Mouse (Mus musculus): ENCODE data around the gene Dhrs4. TPM values are rescaled to one million over a fixed set of nuclear protein-coding genes. Genes with fewer than 3 reads are reported as not detected.
A peak's percentile ranks its signal among the peaks of the same experiment; 100 is the strongest.

The Dhrs4 gene
- total and polyA plus RNA-seq, 3 experiments: 40.9 to 110 (median 80.6) TPM

DNA sequence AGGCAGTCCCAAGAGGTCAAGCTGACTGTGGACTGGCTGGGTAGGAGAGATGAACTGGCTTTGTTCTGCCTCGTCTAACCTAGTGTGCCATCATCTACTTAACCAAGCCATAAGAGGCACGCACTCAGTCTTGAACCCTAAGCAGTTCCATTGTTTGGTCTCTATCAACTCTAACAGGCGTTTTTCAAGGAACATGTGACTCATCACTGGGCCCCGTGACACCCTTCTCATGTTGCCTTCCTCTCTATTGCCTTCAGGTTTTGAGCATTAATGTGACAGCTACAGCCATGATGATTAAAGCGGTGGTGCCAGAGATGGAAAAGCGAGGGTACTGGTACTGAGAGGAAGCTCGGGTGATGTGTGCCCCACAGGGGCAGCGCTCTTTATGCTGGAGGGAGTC is 8.3 kb downstream of the Dhrs4 start:
- no peak for DNase-seq

- DNase-seq: peak; percentile 78
These were observed 12.0 kb downstream of the Dhrs4 start, which contains the start of gene Carmil3 for GRCm38 (mm10) chr14:55490361-55491201. Gene Carmil3, plus strand, starts transcription at chr14:55490651.

- DNase-seq: peak; percentile 69
These were observed 12.8 kb downstream of the Dhrs4 start for GRCm38 (mm10) chr14:55491291-55491833.

- no peak for DNase-seq
These were observed 13.5 kb downstream of the Dhrs4 start for GRCm38 (mm10) chr14:55492103-55492502.

- DNase-seq: no peak
These were observed 17.1 kb downstream of the Dhrs4 start for GRCm38 (mm10) chr14:55495509-55496240.

- DNase-seq: no peak
These were observed 18.3 kb downstream of the Dhrs4 start for GRCm38 (mm10) chr14:55496761-55497448.

- peak; percentile 88 for DNase-seq
These were observed 18.9 kb downstream of the Dhrs4 start for GRCm38 (mm10) chr14:55497449-55497821.

DNA sequence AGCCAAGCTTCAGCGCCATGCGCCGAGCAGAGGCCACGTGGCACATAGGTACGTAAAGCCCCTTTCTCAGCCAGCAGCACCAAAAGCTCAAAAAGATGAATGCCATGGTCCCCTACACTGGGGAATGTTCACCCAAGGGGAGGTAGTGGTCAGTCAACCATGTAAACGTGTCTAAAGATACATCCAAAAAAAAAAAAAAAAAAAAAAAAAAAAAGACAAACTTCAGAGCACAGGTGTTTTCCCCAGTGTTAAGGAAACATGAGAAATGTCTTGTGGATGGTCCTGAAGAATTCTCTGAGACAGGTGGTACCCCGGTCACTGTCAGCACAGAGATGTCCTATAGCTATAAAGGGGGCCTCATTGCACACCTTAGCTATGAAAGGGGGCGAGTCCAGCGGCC is 27.1 kb downstream of the Dhrs4 start:
- DNase-seq: no peak

DNA sequence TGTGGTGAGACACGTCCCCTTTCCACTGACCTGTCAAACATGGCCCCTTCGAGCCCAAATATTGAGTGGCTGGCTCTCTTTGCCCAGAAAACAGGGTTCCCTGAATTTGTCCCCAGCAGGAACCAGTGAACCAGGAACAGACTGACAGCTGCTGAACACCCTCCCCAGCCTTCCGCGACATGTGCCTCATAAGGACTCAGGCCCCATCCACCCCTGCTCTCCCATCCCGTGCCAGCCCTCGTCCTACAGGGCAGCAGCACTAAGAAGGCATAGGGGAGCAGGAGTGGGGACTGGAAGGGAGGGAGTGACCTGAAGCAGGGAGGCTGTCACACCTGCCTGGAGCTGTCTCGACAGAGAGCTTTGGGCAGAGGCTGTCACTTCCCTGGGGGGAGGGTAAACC is 29.2 kb downstream of the Dhrs4 start:
- no peak for DNase-seq

GRCm38 (mm10) chr14:55509540-55509939 is 31.0 kb downstream of the Dhrs4 start:
- no peak for DNase-seq

- no peak for DNase-seq
These were observed 31.7 kb downstream of the Dhrs4 start, which contains the start of gene Cpne6 for GRCm38 (mm10) chr14:55510125-55510731. Gene Cpne6, plus strand, starts transcription at chr14:55510445.

DNA sequence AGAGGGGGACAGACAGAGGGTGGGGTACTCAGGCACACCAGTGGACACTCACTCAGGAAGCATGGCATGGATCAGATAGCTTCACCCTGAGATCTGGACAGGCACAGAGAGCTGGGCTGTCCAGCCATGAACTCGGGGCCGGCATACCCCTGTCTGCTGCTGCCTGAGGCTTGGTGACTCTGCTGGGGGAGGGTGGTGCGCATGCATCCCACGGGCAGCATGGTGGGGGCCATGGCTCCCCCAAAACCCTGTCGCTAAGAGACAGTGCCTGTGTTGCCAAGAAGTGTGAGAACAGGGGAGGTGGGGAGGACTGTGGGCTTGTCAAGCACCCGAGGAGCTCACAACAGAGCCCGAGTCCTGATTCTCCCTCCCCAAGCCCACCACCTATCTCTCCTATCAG is 32.5 kb downstream of the Dhrs4 start:
- DNase-seq: no peak

GRCm38 (mm10) chr14:55513927-55514326 is 35.4 kb downstream of the Dhrs4 start:
- DNase-seq: no peak

DNA sequence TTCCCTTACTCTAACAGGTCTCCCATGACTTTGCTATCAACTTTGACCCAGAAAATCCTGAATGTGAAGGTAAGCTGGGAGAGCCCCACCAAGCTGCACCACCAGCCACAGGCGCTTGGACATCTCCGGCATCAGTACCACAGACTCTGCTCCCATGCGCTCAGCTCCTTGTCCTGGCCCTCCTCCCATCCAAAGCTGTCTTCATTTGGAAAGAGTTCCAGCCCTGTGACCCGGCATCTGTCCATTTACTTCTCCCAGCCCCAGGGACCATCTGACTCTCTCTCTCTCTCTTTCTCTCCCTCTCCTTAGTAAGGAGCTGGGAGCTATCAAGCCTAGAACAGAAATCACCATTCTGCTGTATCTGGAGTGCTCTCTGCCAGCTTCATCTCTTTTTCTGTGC is 37.3 kb downstream of the Dhrs4 start:
- no peak for DNase-seq

GRCm38 (mm10) chr14:55518897-55519296 is 40.3 kb downstream of the Dhrs4 start:
- DNase-seq: no peak

- DNase-seq: no peak
These were observed 41.0 kb downstream of the Dhrs4 start for GRCm38 (mm10) chr14:55519604-55520003.

- peak; percentile 37 for DNase-seq
These were observed 42.1 kb downstream of the Dhrs4 start for GRCm38 (mm10) chr14:55520451-55521361.

DNA sequence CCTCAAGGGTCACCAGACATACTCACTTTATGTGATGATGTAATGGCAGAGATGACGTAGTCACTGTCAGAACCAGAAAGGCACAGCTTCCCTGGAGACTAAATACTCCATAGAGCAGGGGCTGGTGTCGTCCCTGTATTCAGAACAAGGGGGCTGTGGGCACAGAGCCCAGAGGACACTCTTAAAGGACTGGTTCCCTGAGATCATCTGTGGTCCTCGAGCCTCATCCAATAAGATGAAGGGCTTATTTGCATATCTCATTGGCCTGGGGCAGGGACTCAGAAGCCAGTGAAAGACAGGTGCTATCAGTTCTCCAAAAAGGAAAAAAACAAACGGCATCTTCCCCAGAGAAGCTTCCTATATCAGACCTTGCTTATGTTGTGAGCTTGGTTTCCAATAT is 45.5 kb downstream of the Dhrs4 start:
- DNase-seq: no peak

GRCm38 (mm10) chr14:55524785-55525184 is 46.2 kb downstream of the Dhrs4 start, which contains the start of gene Nrl:
Gene Nrl, minus strand, starts transcription at chr14:55524981.
- DNase-seq: no peak

DNA sequence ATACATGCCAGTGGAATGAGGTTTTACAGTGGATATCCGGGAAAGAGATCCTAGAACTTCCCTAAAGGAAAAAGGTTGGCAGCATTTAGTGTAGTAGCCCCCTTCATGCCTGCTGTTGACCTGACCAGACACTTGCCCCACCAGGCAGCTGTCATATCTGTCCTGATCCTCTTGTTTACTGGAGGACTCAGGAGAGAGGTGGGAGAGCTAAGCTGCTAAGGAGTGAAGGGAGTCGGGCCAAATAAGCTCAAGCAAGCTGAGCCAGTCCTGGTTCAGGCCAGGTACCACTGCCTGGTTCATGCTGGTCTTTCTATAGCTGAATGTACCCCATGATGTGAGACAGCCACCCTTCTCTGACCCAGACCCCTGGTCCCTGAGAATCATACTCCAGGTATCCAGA is 48.1 kb downstream of the Dhrs4 start:
- DNase-seq: no peak

DNA sequence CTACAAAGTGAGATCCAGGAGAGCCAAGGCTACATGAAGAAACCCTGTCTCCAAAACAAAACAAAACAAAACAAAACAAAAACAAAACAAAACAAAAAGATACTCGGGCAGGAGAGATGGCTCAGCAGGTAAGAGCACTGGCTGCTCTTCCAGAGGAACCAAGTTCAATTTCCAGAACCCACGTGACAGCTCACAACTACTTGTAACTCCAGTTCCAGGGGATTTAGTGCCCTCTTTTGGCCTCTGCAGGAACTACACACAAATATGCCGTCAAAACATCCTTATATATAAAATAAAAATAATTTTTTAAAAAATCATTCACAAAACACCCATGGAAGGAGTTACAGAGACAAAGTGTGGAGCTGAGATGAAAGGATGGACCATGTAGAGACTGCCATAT is 49.4 kb downstream of the Dhrs4 start:
- DNase-seq: no peak
